Mouse (Mus musculus): Measurements from ENCODE around the gene Prss53. TPM values are rescaled to one million over a fixed set of nuclear protein-coding genes. Genes with fewer than 3 reads are reported as not detected.
A peak's percentile ranks its signal among the peaks of the same experiment; 100 is the strongest.

Prss53 gene
- polyA plus RNA-seq, 1 experiment: 0.74 TPM

- H3ac ChIP-seq (ENCODE audit: control insufficient read depth, insufficient read length): no peak overlapping the region
- H3K79me2 ChIP-seq (ENCODE audit: control insufficient read depth, insufficient read depth): peaks cover 28% of the 10 kb centered on the region
- peaks cover 17% of the 10 kb centered on the region for H3K36me3 ChIP-seq (ENCODE audit: control insufficient read depth, insufficient read depth)
- TF ChIP-seq MYOD1 (IDR thresholded peaks at IDR 0.05; ENCODE audit: control insufficient read depth in 1 of 3, insufficient read length in 2 of 3, low read depth in 2 of 3) (no peak), POLR2A (IDR thresholded peaks at IDR 0.05; ENCODE audit: insufficient read length, low read depth) (no peak), REST (IDR thresholded peaks at IDR 0.05; ENCODE audit: insufficient read depth, insufficient read length) (no peak), TCF3 (IDR thresholded peaks at IDR 0.05; ENCODE audit: insufficient read length, low read depth) (no peak), CEBPB (IDR thresholded peaks at IDR 0.05; ENCODE audit: insufficient read depth, poor library complexity, severe bottlenecking) (no peak), SRF (IDR thresholded peaks at IDR 0.05; ENCODE audit: control insufficient read depth, insufficient read length, low read depth) (no peak), MYOG (IDR thresholded peaks at IDR 0.05; ENCODE audit: control insufficient read depth in 1 of 3, insufficient read depth in 1 of 3, insufficient read length in 2 of 3, low read depth in 2 of 3) (no peak), MAX (IDR thresholded peaks at IDR 0.05; ENCODE audit: low read depth) (no peak), POLR2AphosphoS2 (IDR thresholded peaks at IDR 0.05; ENCODE audit: insufficient read length, low read depth) (no peak), USF1 (IDR thresholded peaks at IDR 0.05; ENCODE audit: low read depth) (no peak), TCF12 (IDR thresholded peaks at IDR 0.05; ENCODE audit: insufficient read depth, poor library complexity, severe bottlenecking) (no peak), E2F4 (IDR thresholded peaks at IDR 0.05; ENCODE audit: insufficient read depth) (no peak)
- peak overlapping the region; percentile 38 for H3K4me2 ChIP-seq (ENCODE audit: low read depth)
- no peaks in the 10 kb centered on the region for H3K27me3 ChIP-seq (ENCODE audit: control insufficient read depth, insufficient read depth, insufficient read length)
- no peak overlapping the region for H3K4me3 ChIP-seq
Observed at GRCm38 (mm10) chr7:127886551-127886950, 4.2 kb downstream of the Prss53 start.

GRCm38 (mm10) chr7:127885951-127886350 is 4.8 kb downstream of the Prss53 start:
- Histone ChIP-seq H3K36me3 (ENCODE audit: control insufficient read depth, insufficient read depth) (peaks cover 17% of the 10 kb centered on the region), H3K27me3 (ENCODE audit: control insufficient read depth, insufficient read depth, insufficient read length) (no peaks in the 10 kb centered on the region), H3K4me3 (no peak overlapping the region), H3ac (ENCODE audit: control insufficient read depth, insufficient read length) (no peak overlapping the region), H3K4me2 (ENCODE audit: low read depth) (peak overlapping the region; percentile 38), H3K79me2 (ENCODE audit: control insufficient read depth, insufficient read depth) (peaks cover 28% of the 10 kb centered on the region)
- TF ChIP-seq SRF (IDR thresholded peaks at IDR 0.05; ENCODE audit: control insufficient read depth, insufficient read length, low read depth) (no peak), REST (IDR thresholded peaks at IDR 0.05; ENCODE audit: insufficient read depth, insufficient read length) (no peak), MYOG (IDR thresholded peaks at IDR 0.05; ENCODE audit: control insufficient read depth in 1 of 3, insufficient read depth in 1 of 3, insufficient read length in 2 of 3, low read depth in 2 of 3) (peak; percentile 23 to 88 (median 41)), USF1 (IDR thresholded peaks at IDR 0.05; ENCODE audit: low read depth) (no peak), MYOD1 (IDR thresholded peaks at IDR 0.05; ENCODE audit: control insufficient read depth in 1 of 3, insufficient read length in 2 of 3, low read depth in 2 of 3) (peak in 2 of 3 experiments; percentile 42 to 72), POLR2AphosphoS2 (IDR thresholded peaks at IDR 0.05; ENCODE audit: insufficient read length, low read depth) (peak; percentile 23)

GRCm38 (mm10) chr7:127880431-127880830 is 10.3 kb downstream of the Prss53 start:
- Histone ChIP-seq H3ac (ENCODE audit: control insufficient read depth, insufficient read length) (no peak overlapping the region), H3K36me3 (ENCODE audit: control insufficient read depth, insufficient read depth) (peaks cover 16% of the 10 kb centered on the region), H3K79me2 (ENCODE audit: control insufficient read depth, insufficient read depth) (peaks cover 53% of the 10 kb centered on the region), H3K27me3 (ENCODE audit: control insufficient read depth, insufficient read depth, insufficient read length) (no peaks in the 10 kb centered on the region), H3K4me3 (no peak overlapping the region), H3K4me2 (ENCODE audit: low read depth) (no peak overlapping the region)
- TF ChIP-seq MAX (IDR thresholded peaks at IDR 0.05; ENCODE audit: low read depth) (no peak), MYOG (IDR thresholded peaks at IDR 0.05; ENCODE audit: control insufficient read depth in 1 of 3, insufficient read depth in 1 of 3, insufficient read length in 2 of 3, low read depth in 2 of 3) (no peak), TCF3 (IDR thresholded peaks at IDR 0.05; ENCODE audit: insufficient read length, low read depth) (no peak), CEBPB (IDR thresholded peaks at IDR 0.05; ENCODE audit: insufficient read depth, poor library complexity, severe bottlenecking) (no peak), SRF (IDR thresholded peaks at IDR 0.05; ENCODE audit: control insufficient read depth, insufficient read length, low read depth) (no peak), E2F4 (IDR thresholded peaks at IDR 0.05; ENCODE audit: insufficient read depth) (no peak), POLR2A (IDR thresholded peaks at IDR 0.05; ENCODE audit: insufficient read length, low read depth) (no peak), MYOD1 (IDR thresholded peaks at IDR 0.05; ENCODE audit: control insufficient read depth in 1 of 3, insufficient read length in 2 of 3, low read depth in 2 of 3) (no peak), TCF12 (IDR thresholded peaks at IDR 0.05; ENCODE audit: insufficient read depth, poor library complexity, severe bottlenecking) (no peak), POLR2AphosphoS2 (IDR thresholded peaks at IDR 0.05; ENCODE audit: insufficient read length, low read depth) (no peak), USF1 (IDR thresholded peaks at IDR 0.05; ENCODE audit: low read depth) (no peak), REST (IDR thresholded peaks at IDR 0.05; ENCODE audit: insufficient read depth, insufficient read length) (no peak)

- Histone ChIP-seq H3K27me3 (ENCODE audit: control insufficient read depth, insufficient read depth, insufficient read length) (no peaks in the 10 kb centered on the region), H3ac (ENCODE audit: control insufficient read depth, insufficient read length) (no peak overlapping the region), H3K4me2 (ENCODE audit: low read depth) (no peak overlapping the region), H3K4me3 (no peak overlapping the region), H3K36me3 (ENCODE audit: control insufficient read depth, insufficient read depth) (peaks cover 10% of the 10 kb centered on the region), H3K79me2 (ENCODE audit: control insufficient read depth, insufficient read depth) (peaks cover 65% of the 10 kb centered on the region)
- TF ChIP-seq E2F4 (IDR thresholded peaks at IDR 0.05; ENCODE audit: insufficient read depth): no peak
- TF ChIP-seq SRF (IDR thresholded peaks at IDR 0.05; ENCODE audit: control insufficient read depth, insufficient read length, low read depth): no peak
Observed at GRCm38 (mm10) chr7:127879301-127879700, 11.5 kb downstream of the Prss53 start.

- peak within 1 kb of the TSS; percentile 83 for H3ac ChIP-seq (ENCODE audit: control insufficient read depth, insufficient read length)
- TF ChIP-seq POLR2AphosphoS2 (IDR thresholded peaks at IDR 0.05; ENCODE audit: insufficient read length, low read depth): peak; percentile 91
- no peak for TF ChIP-seq USF1 (IDR thresholded peaks at IDR 0.05; ENCODE audit: low read depth)
- peak in 1 of 3 experiments; percentile 39 for TF ChIP-seq MYOG (IDR thresholded peaks at IDR 0.05; ENCODE audit: control insufficient read depth in 1 of 3, insufficient read depth in 1 of 3, insufficient read length in 2 of 3, low read depth in 2 of 3)
- TF ChIP-seq SRF (IDR thresholded peaks at IDR 0.05; ENCODE audit: control insufficient read depth, insufficient read length, low read depth): no peak
- no peak for TF ChIP-seq TCF12 (IDR thresholded peaks at IDR 0.05; ENCODE audit: insufficient read depth, poor library complexity, severe bottlenecking)
- TF ChIP-seq POLR2A (IDR thresholded peaks at IDR 0.05; ENCODE audit: insufficient read length, low read depth): peak; percentile 67
- peak; percentile 7 for TF ChIP-seq E2F4 (IDR thresholded peaks at IDR 0.05; ENCODE audit: insufficient read depth)
- TF ChIP-seq MYOD1 (IDR thresholded peaks at IDR 0.05; ENCODE audit: control insufficient read depth in 1 of 3, insufficient read length in 2 of 3, low read depth in 2 of 3): peak in 1 of 3 experiments; percentile 27
- no peak for TF ChIP-seq REST (IDR thresholded peaks at IDR 0.05; ENCODE audit: insufficient read depth, insufficient read length)
- TF ChIP-seq MAX (IDR thresholded peaks at IDR 0.05; ENCODE audit: low read depth): no peak
- no peak for TF ChIP-seq TCF3 (IDR thresholded peaks at IDR 0.05; ENCODE audit: insufficient read length, low read depth)
- no peak for TF ChIP-seq CEBPB (IDR thresholded peaks at IDR 0.05; ENCODE audit: insufficient read depth, poor library complexity, severe bottlenecking)
- H3K79me2 ChIP-seq (ENCODE audit: control insufficient read depth, insufficient read depth): peaks cover 69% of the 10 kb centered on the region
- H3K4me3 ChIP-seq: peak within 1 kb of the TSS; percentile 98
- no peaks in the 10 kb centered on the region for H3K27me3 ChIP-seq (ENCODE audit: control insufficient read depth, insufficient read depth, insufficient read length)
- H3K36me3 ChIP-seq (ENCODE audit: control insufficient read depth, insufficient read depth): peaks cover 10% of the 10 kb centered on the region
- H3K4me2 ChIP-seq (ENCODE audit: low read depth): peak within 1 kb of the TSS; percentile 81
Observed at GRCm38 (mm10) chr7:127876467-127877348, 14.1 kb downstream of the Prss53 start, which contains the start of gene Zfp668. Zfp668 (minus strand) TSS chr7:127876828.
